Mouse (Mus musculus): ENCODE data around the gene Ears2. TPM values are rescaled to one million over a fixed set of nuclear protein-coding genes. Genes with fewer than 3 reads are reported as not detected.

Ears2 gene
- total and polyA plus RNA-seq, 2 experiments from 2014 or later = 27.8 to 54.3 TPM

DNA sequence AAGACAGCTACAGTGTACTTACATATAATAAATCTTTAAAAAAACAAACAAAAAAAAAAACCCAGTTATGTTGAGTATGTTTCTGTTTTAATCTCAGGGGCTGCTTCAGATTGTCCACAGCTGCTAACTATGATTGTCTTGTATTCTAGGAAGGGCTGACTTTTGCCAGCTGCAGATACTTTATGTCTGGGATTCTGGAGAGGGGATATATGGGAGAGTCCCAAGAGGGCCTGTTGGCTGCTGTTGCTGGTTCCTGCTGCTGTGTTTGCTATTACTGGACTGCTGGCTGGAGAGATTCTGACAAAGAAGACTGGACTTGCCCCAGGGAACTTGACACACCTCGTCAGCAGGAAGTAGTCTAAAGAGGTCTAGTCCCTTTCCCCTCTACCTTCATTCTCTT, 16.2 kb downstream of the Ears2 start:
- Histone ChIP-seq H3K27ac (ENCODE audit: low read depth) (peak overlapping the region; percentile 34; the same call in 1 of the 2 replicates), H3K4me2 (ENCODE audit: low read depth, low read length) (no peak overlapping the region), H3K36me3 (replicated peaks; ENCODE audit: control insufficient read depth, insufficient read depth, low read length) (peaks cover 38% of the 10 kb centered on the region; the same call in 1 of the 2 replicates), H3K27me3 (ENCODE audit: control insufficient read depth, insufficient read depth, low read length) (no peaks in the 10 kb centered on the region), H3K4me3 (ENCODE audit: low read depth, low read length) (no peak overlapping the region), H3K9ac (replicated peaks; ENCODE audit: low read depth, low read length) (no peak overlapping the region), H3K4me1 (ENCODE audit: control insufficient read depth, insufficient read depth) (peaks cover 32% of the 10 kb centered on the region), H3K9me3 (replicated peaks; ENCODE audit: control insufficient read depth, low read length) (no peaks in the 10 kb centered on the region)
- no peak for ATAC-seq (ENCODE audit: insufficient read depth, low read depth)
- DNase-seq (ENCODE audit: low spot score) = peak; percentile 9
- TF ChIP-seq EP300 (IDR thresholded peaks at IDR 0.05; ENCODE audit: low read depth) = no peak
- TF ChIP-seq CTCF (IDR thresholded peaks at IDR 0.05; ENCODE audit: low read depth) = no peak
- 67% methylated on average over 1 of the region's 1 CpGs for WGBS

DNA sequence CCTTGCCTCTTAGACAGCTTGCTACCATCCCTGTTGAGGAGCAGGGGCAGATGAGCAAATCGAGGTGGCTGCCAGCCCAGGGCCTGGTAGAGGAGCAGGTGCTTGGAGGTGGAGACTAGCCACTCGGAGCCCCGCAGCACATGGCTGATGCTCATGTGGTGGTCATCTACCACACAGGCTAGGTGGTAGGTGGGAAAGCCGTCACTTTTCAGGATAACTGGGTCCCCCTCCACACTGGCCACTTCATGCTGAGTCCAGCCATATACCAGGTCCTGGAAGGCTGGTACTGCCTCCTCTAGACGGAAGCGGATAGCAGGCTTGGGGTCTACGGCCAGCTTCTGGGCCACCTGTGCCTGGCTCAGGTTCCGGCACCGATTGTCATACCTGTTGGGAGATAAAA, 18.9 kb downstream of the Ears2 start:
- 81% methylated on average over 9 of the region's 9 CpGs for WGBS
- TF ChIP-seq EP300 (IDR thresholded peaks at IDR 0.05; ENCODE audit: low read depth) (no peak), CTCF (IDR thresholded peaks at IDR 0.05; ENCODE audit: low read depth) (no peak)
- Histone ChIP-seq H3K36me3 (replicated peaks; ENCODE audit: control insufficient read depth, insufficient read depth, low read length) (peaks cover 13% of the 10 kb centered on the region; the same call in 1 of the 2 replicates), H3K9ac (replicated peaks; ENCODE audit: low read depth, low read length) (no peak overlapping the region), H3K4me1 (ENCODE audit: control insufficient read depth, insufficient read depth) (peaks cover 34% of the 10 kb centered on the region), H3K4me3 (ENCODE audit: low read depth, low read length) (no peak overlapping the region), H3K9me3 (replicated peaks; ENCODE audit: control insufficient read depth, low read length) (no peaks in the 10 kb centered on the region), H3K27ac (ENCODE audit: low read depth) (peak overlapping the region; percentile 97), H3K27me3 (ENCODE audit: control insufficient read depth, insufficient read depth, low read length) (no peaks in the 10 kb centered on the region), H3K4me2 (ENCODE audit: low read depth, low read length) (no peak overlapping the region)
- DNase-seq (ENCODE audit: low spot score) (no peak), ATAC-seq (ENCODE audit: insufficient read depth, low read depth) (no peak)

DNA sequence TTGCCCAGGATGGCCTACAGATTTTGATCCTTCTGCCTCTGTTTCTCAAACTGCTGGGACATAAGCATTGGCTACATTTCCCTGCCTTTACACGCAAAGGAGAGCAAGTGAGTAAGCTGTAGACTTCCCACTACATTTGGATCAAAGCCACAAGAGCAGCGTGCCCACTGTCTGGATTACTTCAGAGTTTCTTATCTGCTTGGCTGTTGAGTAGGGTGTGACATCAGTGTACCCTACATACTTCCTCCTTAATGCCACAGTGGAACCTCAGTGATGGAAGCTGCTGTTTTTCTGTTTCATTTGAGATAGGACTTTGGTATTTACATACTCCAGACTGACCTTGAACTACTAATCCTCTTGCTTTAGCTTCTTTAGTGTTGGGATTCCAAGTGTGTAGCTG, 20.2 kb downstream of the Ears2 start:
- Histone ChIP-seq H3K36me3 (replicated peaks; ENCODE audit: control insufficient read depth, insufficient read depth, low read length) (peaks cover 11% of the 10 kb centered on the region), H3K4me1 (ENCODE audit: control insufficient read depth, insufficient read depth) (peaks cover 39% of the 10 kb centered on the region), H3K4me3 (ENCODE audit: low read depth, low read length) (peak overlapping the region; percentile 38), H3K9ac (replicated peaks; ENCODE audit: low read depth, low read length) (peak overlapping the region; percentile 52; the same call in 1 of the 2 replicates), H3K27me3 (ENCODE audit: control insufficient read depth, insufficient read depth, low read length) (no peaks in the 10 kb centered on the region), H3K27ac (ENCODE audit: low read depth) (peak overlapping the region; percentile 97), H3K9me3 (replicated peaks; ENCODE audit: control insufficient read depth, low read length) (no peaks in the 10 kb centered on the region), H3K4me2 (ENCODE audit: low read depth, low read length) (peak overlapping the region; percentile 53)
- no peak for TF ChIP-seq CTCF (IDR thresholded peaks at IDR 0.05; ENCODE audit: low read depth)
- TF ChIP-seq EP300 (IDR thresholded peaks at IDR 0.05; ENCODE audit: low read depth) = peak; percentile 63
- WGBS = 8% methylated on average over 2 of the region's 2 CpGs
- ATAC-seq (ENCODE audit: insufficient read depth, low read depth) = peak; percentile 34
- DNase-seq (ENCODE audit: low spot score) = peak; percentile 79

DNA sequence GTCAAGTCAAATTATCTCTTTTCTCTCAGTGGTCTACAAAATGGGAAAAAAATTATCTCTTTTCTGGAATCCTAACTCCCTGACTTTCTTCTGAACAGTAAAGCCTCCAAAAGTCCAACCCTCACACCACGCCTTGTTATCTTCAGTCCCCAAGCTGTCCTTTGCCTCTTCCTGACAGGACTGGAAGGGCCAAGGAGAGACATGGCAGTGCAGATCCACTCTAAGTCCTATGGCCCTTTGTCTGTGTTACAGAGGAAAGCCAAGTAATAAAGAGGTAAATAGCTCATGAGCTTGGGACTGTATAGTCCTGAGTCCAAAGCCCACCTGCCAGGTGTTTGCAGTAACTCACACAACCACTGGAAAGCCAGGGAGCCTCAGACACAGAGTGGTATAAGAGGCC, 21.4 kb downstream of the Ears2 start:
- Histone ChIP-seq H3K9me3 (replicated peaks; ENCODE audit: control insufficient read depth, low read length) (no peaks in the 10 kb centered on the region), H3K4me2 (ENCODE audit: low read depth, low read length) (peak overlapping the region; percentile 53), H3K27me3 (ENCODE audit: control insufficient read depth, insufficient read depth, low read length) (no peaks in the 10 kb centered on the region), H3K9ac (replicated peaks; ENCODE audit: low read depth, low read length) (peak overlapping the region; percentile 52), H3K4me3 (ENCODE audit: low read depth, low read length) (peak overlapping the region; percentile 38), H3K27ac (ENCODE audit: low read depth) (peak overlapping the region; percentile 97), H3K36me3 (replicated peaks; ENCODE audit: control insufficient read depth, insufficient read depth, low read length) (peaks cover 16% of the 10 kb centered on the region), H3K4me1 (ENCODE audit: control insufficient read depth, insufficient read depth) (peaks cover 35% of the 10 kb centered on the region)
- ATAC-seq (ENCODE audit: insufficient read depth, low read depth) (no peak), DNase-seq (ENCODE audit: low spot score) (peak; percentile 39)
- 25% methylated on average over 1 of the region's 1 CpGs for WGBS
- TF ChIP-seq EP300 (IDR thresholded peaks at IDR 0.05; ENCODE audit: low read depth) = no peak
- TF ChIP-seq CTCF (IDR thresholded peaks at IDR 0.05; ENCODE audit: low read depth) = no peak

DNA sequence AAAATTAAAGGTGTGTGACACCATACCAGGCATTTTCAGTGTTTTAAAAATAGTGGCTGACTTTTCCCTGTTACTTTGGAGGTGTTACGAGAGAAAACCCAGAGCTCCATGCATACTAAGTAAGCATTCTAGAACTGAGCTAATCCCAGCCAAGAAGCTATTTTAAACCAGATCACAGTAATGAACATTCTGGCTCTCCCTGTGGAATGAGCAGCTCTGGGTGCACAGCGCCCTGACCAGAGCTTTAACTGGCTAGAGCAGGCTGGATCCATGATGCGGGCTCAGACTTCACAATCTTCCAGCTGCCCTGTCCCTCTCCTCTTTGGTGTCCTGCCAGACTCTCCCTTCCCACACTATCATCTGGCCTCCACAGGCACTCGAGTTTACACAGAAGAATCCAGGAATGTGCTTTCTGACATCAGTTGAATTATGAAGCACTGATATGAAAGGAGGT, 21.9 kb downstream of the Ears2 start:
- Histone ChIP-seq H3K36me3 (replicated peaks; ENCODE audit: control insufficient read depth, insufficient read depth, low read length) (peaks cover 19% of the 10 kb centered on the region), H3K27ac (ENCODE audit: low read depth) (peak overlapping the region; percentile 97), H3K4me1 (ENCODE audit: control insufficient read depth, insufficient read depth) (peaks cover 35% of the 10 kb centered on the region), H3K9me3 (replicated peaks; ENCODE audit: control insufficient read depth, low read length) (no peaks in the 10 kb centered on the region), H3K4me2 (ENCODE audit: low read depth, low read length) (peak overlapping the region; percentile 53; the same call in 1 of the 2 replicates), H3K4me3 (ENCODE audit: low read depth, low read length) (peak overlapping the region; percentile 38; the same call in 1 of the 2 replicates), H3K27me3 (ENCODE audit: control insufficient read depth, insufficient read depth, low read length) (no peaks in the 10 kb centered on the region), H3K9ac (replicated peaks; ENCODE audit: low read depth, low read length) (no peak overlapping the region)
- DNase-seq (ENCODE audit: low spot score) (peak; percentile 95), ATAC-seq (ENCODE audit: insufficient read depth, low read depth) (peak; percentile 91)
- TF ChIP-seq EP300 (IDR thresholded peaks at IDR 0.05; ENCODE audit: low read depth) (peak; percentile 90), CTCF (IDR thresholded peaks at IDR 0.05; ENCODE audit: low read depth) (no peak)
- WGBS = 13% methylated on average over 4 of the region's 4 CpGs

DNA sequence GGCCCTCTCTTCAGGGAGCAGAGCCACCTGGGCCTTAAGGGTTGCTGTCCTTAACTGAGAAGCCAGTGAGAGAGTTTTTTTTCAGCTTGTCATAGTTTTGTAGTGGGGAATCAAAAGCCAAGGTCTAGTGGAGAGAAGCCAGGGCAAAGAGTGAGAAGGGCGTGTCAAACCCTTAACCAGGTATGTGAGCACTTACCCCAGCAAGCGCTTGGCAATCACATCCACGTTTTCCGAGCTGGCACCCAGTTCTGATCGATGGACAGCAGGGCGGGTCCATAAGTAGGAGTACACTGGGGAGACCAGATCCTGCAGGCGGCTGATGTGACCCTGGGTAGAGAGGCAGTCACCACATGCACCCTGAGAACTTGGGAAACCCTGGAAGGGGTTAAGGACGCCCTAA, 23.0 kb downstream of the Ears2 start:
- DNase-seq (ENCODE audit: low spot score) = no peak
- H3K4me3 ChIP-seq (ENCODE audit: low read depth, low read length) = no peak overlapping the region

More for the DNA sequence above, 23.0 kb downstream of the Ears2 start:
- no peak for ATAC-seq (ENCODE audit: insufficient read depth, low read depth)
- Histone ChIP-seq H3K4me1 (ENCODE audit: control insufficient read depth, insufficient read depth) (peaks cover 34% of the 10 kb centered on the region), H3K9me3 (replicated peaks; ENCODE audit: control insufficient read depth, low read length) (no peaks in the 10 kb centered on the region), H3K9ac (replicated peaks; ENCODE audit: low read depth, low read length) (0 out of 2 replicates have a peak overlapping the region, but pooled peaks have one; percentile 3), H3K4me2 (ENCODE audit: low read depth, low read length) (peak overlapping the region; percentile 20; the same call in 1 of the 2 replicates), H3K36me3 (replicated peaks; ENCODE audit: control insufficient read depth, insufficient read depth, low read length) (peaks cover 30% of the 10 kb centered on the region), H3K27me3 (ENCODE audit: control insufficient read depth, insufficient read depth, low read length) (no peaks in the 10 kb centered on the region), H3K27ac (ENCODE audit: low read depth) (peak overlapping the region; percentile 97)
- no peak for TF ChIP-seq EP300 (IDR thresholded peaks at IDR 0.05; ENCODE audit: low read depth)
- no peak for TF ChIP-seq CTCF (IDR thresholded peaks at IDR 0.05; ENCODE audit: low read depth)
- WGBS = 62% methylated on average over 8 of the region's 8 CpGs
